Mouse (Mus musculus) frontal cortex, adult (tissue): ENCODE measurements around the gene Cd6.

Experiments
- ATAC-seq: cut with Nextera tagmentation; 2 replicates; pipeline ENCODE4 v1.9.2; 2017; ENCODE audit warnings: mild to moderate bottlenecking, moderate library complexity, mixed read lengths; ENCODE audit not compliant: low TSS enrichment

Gene Cd6

DNA sequence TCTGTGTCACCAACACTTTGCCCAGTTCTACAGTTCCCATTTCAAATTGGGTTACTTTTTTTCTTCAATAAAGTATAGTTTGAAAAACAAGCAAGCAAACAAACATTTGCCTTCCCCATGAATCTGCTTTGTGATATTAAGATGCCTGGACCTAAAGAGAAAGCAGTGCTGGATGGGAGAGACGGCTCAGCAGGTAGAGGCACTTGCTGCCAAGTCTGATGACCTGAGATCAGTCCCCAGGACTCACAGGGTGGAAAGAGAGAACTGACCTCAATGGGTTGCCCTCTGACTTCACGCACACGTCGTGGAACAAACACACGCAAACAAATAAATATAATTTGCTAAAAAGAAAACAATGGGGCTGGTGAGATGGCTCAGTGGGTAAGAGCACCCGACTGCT is 28.0 kb downstream of the Cd6 start:
- no peak for ATAC-seq

DNA sequence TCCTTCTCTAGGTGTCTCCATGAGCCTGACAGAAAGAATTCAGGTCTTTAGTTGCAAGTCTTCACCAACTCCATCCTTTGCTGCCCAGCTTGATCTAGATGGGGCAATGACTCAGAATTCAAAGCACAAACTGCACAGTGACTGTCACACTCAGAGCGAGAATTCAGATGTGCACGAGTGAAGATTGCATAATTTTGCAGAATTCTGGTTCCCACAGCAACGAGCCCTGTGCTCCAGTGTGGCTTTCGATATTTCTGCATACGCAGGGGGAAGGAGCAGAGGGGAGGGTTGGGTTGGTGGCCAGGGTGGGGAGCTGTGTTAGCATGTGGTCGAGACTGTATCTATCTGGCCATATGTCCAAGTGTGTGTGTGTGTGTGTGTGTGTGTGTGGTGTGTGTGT is 28.8 kb downstream of the Cd6 start:
- ATAC-seq = peak; percentile 82

DNA sequence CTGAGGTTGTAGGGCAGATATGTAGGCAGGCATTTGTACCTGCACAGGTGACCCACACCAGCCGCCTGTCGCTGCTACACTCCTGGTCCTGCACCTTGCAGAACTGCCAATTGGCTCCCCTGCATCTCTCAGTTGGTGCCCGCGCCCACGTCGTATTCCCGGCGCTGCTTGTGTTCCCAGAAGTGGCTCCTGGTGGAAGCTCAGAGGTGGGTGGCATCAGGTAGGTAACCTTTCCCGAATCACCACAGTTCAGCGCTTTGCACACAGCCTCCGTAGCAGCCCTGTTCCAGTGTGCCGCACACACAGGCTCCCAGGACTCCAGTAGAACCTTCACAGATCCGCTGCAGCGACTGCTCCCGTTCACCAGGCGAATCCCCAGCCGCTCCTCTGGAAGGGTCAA is 30.7 kb downstream of the Cd6 start:
- ATAC-seq = no peak

DNA sequence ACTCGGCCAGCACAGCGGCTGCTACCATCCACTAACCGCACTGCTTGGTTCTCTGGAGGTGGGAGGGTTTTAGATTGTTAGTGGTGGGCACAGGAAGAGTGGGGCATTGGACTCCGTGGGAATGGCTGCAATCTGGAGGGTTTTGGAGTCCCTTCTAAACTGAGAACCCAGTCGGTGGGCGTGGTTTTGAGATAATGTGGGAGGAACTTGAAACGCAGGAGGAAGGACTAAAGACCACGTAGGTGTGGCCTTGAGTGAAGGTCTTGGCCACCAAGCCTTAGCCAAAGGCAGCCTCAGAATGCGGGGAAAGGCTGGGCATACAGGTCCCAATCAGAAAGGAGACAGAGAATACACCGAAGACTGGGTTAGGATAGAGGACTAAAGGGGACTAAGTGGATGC is 31.3 kb downstream of the Cd6 start:
- ATAC-seq = no peak

DNA sequence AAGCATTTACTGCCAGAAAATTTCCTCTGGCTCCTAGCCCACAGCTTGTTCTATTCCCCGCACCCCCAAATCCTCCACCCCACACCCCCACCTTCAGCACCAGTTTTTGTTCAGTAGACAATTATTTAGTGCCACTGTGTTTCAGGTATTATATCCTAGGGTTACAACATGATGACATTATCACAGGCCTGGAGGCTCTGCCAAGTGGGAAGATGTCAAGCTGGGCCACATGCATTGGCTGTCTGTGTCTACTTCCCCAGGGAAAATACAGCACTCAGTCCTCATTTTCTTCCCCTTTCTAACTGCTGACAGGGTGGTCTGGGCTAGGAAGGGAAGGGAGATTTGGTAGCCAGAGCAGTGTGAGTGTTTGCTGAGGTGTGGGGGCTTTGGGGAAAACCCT is 34.9 kb downstream of the Cd6 start:
- ATAC-seq = no peak

DNA sequence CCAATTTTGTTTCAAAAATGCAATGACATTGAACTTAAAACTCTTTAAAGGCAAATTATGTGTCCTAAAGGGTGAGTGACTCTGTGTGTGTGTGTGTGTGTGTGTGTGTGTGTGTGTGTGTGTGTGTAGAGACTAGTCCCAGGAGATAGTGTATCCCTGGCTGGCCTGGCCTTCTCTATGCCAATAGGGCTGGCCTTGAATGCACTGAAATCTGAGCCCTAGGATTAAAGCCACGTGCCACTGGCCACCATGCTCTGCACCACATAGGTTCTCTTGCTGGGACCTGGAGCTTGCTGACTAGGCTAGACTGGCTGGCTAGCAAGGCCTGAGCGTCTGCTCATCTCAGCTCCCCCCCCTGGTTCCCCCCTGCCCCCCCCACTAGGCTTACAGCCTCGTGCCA is 36.8 kb downstream of the Cd6 start:
- ATAC-seq = no peak

DNA sequence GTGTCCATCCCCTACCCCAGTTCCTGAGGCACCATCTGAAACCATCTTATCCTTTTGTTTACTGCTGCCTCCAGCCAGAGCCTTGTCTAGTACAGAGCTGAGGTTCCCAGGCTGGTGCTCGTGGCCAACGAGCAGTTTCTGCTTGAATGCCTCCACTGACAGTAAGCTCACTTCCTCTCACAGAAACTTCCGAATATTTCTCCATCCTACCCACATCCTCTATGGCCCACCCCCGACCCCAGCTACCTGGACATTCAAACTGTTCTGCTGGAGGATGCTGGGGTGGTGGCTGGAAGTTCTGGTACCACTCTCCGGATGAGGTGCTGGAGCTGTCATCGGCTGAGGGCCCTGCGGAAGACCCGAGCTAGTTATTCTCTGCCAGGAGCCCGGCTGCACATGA is 39.5 kb downstream of the Cd6 start:
- no peak for ATAC-seq

DNA sequence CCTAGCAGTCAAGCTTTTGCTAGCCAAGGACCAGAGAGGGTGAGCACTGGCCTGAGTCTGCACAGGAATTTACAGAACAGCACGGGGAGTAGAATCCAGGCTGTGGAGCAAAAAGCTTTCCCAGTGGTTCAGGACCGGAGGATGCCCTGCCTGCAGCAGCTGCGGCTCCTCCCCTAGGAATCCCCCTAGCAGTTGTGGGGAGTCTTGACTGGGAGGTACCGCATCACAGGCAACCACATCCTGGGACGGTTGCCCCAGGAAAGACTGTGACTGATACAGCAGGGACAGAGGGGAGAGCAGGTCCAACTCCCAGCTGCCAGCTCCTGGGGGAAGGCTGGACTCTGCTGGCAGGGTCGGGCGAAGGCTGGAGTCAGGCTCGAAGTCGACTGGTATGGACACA is 41.6 kb downstream of the Cd6 start:
- no peak for ATAC-seq

DNA sequence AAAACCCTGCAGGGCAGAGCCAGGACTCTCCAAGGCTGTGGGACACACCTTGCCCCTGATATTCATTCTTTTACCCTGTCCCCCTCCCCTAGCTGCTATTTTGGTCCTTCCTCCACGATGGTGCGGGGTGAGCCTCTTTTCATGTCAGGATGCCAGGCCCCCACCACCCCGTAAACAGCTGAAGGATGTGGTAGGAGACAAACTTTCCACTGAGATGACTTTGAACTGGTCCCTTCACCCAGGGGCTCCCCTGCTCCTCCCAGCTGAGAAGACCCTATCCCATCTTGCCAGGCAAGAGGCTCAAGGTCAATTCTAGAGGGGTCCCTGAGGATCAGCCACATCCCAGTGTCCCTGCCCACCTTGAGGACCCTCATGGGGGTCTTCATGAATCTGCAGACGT is 42.5 kb downstream of the Cd6 start:
- ATAC-seq = no peak

DNA sequence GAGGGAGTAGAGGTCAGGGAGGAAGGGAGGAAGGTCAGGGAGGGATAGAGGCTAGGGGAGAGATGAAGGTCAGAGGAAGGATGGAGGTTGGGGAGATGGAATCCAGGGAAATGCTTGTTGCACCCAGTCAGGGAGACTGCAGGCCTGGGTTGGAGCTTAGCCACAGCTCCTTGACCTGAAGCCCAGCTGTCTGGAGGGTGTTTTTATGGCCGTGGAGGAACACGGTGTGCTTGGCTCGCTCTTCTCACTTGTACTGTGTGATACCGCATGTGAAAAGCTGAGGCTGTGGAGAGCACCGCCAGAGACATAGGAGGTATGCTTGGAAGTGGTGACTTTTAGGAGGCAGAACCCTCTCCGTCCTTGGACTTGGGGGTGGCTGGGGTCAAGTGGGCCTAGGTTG is 43.1 kb downstream of the Cd6 start:
- ATAC-seq = no peak

DNA sequence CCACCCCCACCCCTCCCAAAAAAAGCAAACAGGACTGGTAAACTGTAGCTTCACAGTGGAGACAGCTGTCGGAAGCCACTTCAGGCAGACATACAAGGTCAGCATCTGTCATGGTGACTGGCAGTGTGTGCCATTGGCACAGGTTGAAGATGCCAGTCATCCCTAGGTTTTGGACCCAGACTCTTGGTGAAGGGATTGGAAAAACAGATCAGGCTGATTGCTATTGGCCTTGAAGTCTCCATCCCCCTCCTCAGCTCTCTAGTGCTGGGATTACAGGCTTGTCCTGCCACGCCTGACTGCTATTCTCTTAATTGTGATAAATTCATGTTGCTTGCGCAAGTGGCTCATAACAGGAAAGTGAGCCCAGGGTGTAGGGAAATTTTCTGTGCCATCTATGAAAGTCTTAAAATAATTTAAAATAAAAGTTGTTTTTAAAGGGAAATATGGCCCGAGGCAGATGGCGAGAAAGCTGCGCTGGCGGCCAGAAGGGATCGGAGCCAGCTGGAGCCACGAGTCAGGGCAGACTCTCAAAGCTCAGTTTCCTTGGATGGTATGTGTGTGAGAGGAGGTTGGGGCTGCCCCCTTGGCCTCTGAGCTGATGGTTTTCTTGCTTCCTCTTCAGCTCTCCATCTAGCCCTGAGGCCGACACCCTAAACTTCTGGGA is 44.9 kb downstream of the Cd6 start:
- ATAC-seq = no peak

DNA sequence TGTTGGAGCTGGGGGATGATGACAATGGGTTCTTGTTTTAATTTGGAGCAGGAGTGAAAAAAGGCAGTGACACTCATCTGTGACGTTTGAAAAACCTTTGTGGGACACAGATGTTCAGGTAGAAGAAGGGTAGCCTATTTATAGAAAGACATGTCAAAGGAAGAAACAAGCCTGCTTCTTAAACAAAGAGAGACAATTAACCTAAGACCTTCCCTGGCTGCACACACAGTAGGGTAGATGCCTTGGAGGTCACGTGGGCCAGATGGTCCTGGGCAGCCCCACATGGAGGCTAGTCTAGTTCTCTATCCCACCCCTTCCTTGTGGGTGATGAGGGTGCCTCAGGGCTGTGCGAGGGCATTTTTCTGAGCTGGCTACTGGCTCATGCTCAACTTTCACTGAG is 45.8 kb downstream of the Cd6 start:
- ATAC-seq = no peak

DNA sequence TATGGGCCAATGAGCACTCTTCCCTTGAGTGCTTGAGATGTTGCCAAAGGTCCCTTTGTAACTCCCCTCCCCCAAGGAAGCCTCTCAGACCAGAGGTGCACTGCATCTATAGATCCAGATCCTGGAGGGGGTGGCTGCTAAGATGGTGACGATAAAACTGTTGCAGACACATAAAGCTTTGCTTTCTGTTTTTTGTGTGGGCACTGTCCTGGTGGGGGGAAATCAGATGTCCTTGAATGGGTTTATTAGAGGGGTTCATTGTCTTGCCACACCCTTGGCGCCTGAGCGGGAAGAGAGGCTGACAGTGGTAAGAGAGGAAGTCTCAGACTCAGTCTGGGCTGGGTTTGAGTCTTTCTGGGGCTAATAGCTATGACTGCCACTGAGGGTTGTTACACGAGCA is 46.7 kb downstream of the Cd6 start:
- ATAC-seq = no peak

DNA sequence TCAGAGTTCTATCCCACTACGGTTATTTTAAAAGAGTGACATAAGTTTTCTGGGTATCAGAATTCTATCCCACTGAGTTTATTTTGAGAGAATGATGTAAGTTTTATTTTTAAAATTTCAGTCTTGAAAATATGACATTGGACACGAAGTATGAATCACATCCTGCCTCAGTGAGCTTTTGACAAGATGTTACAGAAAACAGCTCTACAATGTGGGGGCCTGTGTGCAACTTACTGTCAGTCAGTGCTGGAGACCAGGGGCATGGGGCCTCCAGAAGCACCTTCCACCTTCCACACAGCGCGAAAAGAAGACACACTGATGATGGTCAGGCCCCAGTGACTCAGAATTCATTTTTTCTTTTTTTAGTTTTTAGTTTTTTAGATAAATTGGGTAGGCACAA is 48.2 kb downstream of the Cd6 start:
- ATAC-seq = peak; percentile 85

DNA sequence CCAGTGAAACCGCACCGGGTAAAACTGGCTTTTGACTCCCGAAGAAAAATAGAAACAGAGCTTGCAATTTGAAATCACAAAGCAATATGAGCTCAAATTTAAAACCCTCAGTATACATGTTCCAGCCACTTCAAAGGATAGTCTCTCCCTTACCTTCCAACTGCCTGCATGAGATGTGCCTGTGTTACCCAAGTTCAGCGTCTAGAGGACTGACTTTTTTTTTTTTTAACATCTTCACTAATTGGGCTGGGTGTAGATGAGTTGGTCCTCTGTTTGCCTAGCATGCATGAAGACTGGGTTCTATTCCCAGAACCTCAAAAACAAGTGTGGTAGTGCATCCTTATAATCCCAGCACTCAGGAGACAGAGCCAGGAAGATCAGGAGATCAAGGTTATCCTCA is 53.0 kb downstream of the Cd6 start:
- ATAC-seq = no peak

DNA sequence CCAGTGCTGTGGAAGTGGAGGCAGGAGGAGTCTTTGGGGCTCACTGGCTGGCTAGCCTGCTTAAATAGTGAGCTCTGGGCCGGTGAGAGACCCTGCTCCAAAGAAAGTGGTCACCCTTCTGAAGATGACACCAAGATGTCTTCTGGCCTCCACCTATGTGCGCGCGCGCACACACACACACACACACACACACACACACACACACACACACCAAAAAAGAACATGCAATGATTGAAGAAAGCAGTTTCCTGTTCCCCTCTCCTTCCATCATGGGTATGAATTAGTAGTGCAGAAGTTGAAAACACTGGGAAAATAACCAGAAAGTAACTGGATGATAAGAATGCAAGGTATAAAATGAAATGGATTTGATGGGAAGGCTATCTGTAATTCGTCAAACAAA is 55.7 kb downstream of the Cd6 start:
- no peak for ATAC-seq

DNA sequence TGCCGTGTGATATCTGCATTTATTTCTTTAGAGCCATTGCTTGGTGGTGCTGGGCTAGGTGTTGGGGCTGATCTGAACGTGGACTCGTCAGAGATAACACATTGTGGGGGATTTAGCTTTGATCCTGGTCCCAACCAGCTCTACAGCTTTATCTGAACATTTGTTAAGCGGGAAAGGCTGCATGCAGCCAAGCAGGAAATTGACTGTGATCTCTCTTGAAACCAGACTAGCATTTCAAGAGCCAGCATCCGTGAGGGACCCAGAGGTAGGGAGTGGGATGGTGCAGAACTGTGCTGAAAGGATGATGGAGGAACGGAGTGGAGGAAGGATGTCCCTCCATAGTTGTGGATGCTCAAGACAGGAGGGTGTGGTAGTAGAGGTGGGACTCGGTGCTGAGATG is 56.5 kb downstream of the Cd6 start:
- ATAC-seq = peak; percentile 44

DNA sequence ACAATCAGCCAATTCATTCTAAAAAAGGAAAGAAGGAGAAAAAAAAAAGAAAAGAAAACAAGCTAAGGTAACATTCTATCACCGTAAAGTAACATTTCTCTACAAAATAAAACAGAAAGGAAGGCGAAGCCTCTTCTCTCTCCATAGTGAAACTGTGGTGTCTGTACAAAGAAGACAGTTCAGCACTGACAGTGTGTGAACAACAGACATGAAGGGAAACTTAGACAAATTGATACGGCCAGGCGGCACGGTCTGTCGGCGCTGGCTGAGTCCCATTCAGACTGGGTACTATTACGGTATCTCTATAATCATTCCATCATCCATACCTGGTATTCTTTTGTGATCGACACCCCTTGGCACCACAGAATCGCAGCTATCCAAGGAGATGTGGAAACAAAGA is 57.0 kb downstream of the Cd6 start:
- no peak for ATAC-seq

DNA sequence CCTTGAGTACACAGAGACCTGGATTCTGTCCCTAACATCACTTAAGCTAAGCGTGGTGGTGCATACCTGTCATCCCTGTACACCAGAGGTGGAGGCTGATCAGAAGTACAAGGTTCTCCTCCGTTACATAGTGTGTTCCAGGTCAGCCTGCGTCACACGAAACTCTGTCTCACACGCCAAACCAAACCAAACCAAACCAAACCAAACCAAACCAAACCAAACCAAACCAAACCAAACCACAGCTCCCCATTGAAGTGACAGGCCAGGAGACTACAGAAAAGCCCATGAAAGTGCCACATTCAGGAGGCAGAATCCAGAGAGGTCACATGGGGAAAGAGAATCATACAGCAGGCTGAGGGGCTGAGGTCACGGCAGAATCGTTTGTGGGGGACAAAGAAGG is 57.9 kb downstream of the Cd6 start:
- no peak for ATAC-seq

DNA sequence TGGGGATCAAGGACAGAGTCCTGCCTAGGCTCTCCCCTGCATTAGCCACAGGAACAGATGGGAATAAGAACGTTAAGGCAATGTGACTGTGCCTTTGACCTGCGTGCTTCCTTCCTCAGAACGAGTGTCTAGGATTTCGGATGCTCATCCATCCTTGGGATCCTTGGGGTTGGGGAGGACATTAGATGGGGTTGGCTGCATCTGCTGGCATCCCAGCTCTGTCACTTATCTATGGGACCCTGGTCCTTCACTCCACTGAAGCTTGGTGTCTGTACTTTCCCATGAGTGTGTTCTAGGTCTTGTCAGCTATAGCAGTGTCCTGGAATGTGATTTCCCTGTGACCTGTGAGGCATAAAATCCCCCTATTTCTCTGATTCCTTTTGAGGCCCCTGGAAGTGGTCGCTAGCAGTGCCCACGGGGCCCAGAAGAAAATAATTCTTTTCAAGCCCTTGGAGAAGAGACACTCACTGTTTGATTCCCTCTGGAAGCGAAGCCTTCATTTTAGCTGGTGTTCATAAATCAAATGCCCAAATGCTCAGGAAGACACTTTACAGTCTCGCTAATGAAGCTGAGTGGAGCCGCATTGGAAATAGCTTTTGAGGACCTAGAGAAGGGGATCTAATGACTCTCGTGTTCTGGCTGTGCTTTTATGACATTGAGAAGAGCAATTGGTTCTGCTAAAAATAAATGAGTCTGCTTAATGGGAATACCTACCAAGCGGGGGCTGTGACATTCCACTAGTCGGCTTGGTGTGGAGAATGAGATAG is 60.2 kb downstream of the Cd6 start:
- ATAC-seq = no peak

DNA sequence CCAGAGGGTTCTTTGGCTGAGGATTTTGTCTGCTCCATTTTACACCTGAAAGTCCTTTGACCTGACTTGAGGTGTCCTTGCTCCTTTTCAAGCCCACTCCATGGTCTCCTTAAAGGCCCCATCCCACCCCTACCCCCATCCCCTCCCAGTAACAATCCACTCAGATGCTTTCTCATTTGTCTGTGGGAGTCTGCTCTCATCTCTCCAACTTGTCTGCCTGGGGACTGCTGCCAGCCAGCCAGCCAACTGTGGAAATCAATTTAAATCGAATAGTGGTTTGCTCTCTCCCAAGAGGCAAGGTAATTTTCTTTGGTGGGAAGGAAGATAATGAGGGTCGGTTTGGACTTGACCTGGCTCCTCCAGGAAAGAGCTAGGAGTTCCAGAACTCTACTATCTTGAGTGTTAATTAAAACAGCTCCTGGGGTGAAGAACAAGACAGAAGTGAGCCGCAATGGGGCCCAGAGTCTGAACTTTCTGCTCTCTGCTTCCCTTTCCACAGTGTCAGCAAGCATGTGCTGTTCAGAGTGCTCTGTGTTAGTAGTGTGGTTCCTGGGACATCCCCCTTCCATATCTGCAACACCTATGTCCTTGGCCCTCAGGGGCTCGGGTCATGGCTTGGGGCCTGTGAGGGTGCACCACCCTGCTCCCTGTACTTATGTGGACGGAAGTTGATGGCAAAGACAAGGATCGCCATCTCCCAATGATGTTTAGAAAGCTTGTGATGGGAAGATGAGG is 61.0 kb downstream of the Cd6 start:
- 0 out of 2 replicates have a peak, but pooled peaks have one; percentile 35 for ATAC-seq

DNA sequence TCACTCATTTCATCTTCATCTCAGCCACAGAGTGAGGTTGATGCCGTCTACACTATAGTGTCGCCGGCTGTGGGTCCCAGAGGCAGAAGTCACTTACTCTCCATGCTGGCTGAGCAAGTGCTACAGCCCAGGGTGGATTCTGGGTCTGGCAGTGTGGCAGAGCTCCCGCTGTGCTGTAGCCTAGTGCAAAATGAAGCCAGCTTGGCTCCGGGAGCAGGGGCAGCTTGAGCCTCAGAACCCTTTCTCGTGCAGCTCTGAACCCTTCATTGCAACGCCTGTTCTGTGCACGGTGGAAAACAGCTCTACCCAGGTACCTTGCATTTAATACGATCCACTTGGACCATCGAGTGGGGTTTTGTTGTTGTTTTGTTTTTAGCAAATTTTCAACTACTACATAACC is 62.2 kb downstream of the Cd6 start:
- no peak for ATAC-seq

DNA sequence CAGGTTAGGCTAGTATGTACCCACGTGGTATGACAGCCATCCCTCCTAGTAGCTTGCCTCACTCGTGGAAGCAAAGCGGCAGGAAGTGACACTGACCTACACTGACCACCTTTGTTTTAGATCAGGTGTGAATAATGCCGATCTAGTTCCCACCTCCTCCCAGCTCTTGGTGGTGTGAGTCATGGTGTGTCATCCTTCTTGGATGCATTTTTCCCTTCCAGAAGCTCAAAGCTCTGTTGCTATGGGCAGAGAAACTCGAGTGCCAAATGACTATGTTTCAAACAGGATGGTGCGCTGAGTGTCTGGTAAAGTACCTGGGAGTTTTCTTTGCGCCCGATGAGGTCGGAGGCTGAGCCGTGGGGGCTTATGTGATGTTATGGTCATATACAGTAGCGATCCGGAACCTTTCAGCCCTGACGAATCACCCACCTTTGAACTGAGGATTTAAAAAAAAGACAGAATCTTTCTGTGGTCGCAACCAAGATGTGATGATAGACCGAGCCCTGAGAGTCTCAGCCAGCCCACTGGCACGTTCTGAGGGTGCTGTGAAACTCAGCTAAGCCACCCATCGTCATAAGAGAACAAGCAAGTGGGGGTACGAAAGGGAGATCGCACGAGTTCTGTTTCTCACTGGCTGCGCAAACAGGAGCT is 66.4 kb downstream of the Cd6 start:
- peak; percentile 74 for ATAC-seq
